Mouse (Mus musculus) liver, embryonic 15.5 days (tissue): ENCODE results near the gene Gm14391. TPM values are rescaled to one million over a fixed set of nuclear protein-coding genes. Genes with fewer than 3 reads are reported as not detected.
"Not testable (repeated sequence)": the region's sequence is repeated elsewhere in the genome, so short reads cannot be mapped to it uniquely, and the experiment has no call there.

Experiments used
- ATAC-seq: fragments of 200-750 bp; cut with Nextera tagmentation; 2 replicates; pipeline ENCODE4 v1.8.0; 2017; ENCODE audit warnings: moderate number of reproducible peaks, mild to moderate bottlenecking, moderate library complexity; ENCODE audit not compliant: insufficient read depth
- H3K27ac ChIP-seq: fragments of 300-500 bp; sonication (generic); replicated peaks from 2 replicates; pipeline ENCODE4 v1.5.1; 2015; ENCODE audit warnings: mild to moderate bottlenecking, inconsistent platforms
- H3K27me3 ChIP-seq: fragments of 300-500 bp; sonication (generic); 2 replicates; pipeline ENCODE4 v1.6.1; 2015; ENCODE audit warnings: mild to moderate bottlenecking, inconsistent platforms
- H3K36me3 ChIP-seq: fragments of 300-500 bp; sonication (generic); replicated peaks from 2 replicates; pipeline ENCODE4 v1.6.1; 2015; ENCODE audit warnings: moderate library complexity, mild to moderate bottlenecking, inconsistent platforms
- H3K4me1 ChIP-seq: fragments of 300-500 bp; sonication (generic); replicated peaks from 2 replicates; pipeline ENCODE4 v1.6.1; 2015; ENCODE audit warnings: inconsistent platforms
- H3K4me2 ChIP-seq: fragments of 300-500 bp; sonication (generic); 2 replicates; pipeline ENCODE4 v1.6.1; 2015; ENCODE audit warnings: moderate library complexity, mild to moderate bottlenecking, inconsistent platforms
- H3K4me3 ChIP-seq: fragments of 300-500 bp; sonication (generic); replicated peaks from 2 replicates; pipeline ENCODE4 v1.5.1; 2015; ENCODE audit warnings: mild to moderate bottlenecking, inconsistent platforms
- H3K9ac ChIP-seq: fragments of 300-500 bp; sonication (generic); 2 replicates; pipeline ENCODE4 v1.6.1; 2015; ENCODE audit warnings: moderate library complexity, mild to moderate bottlenecking, inconsistent platforms
- H3K9me3 ChIP-seq: fragments of 300-500 bp; sonication (generic); replicated peaks from 2 replicates; pipeline ENCODE4 v1.6.1; 2016; ENCODE audit warnings: inconsistent platforms
- WGBS: fragments of 180-500 bp; shearing (Covaris S2); methylation state at CpG from one replicate; pipeline ENCODE4 v1.1.7; 2015; ENCODE audit warnings: mixed read lengths; ENCODE audit not compliant: insufficient replicate concordance; 5-methylcytosine and 5-hydroxymethylcytosine counted together
- polyA plus RNA-seq: library from polyadenylated mRNA; unstranded; fragments of >200 nt; fragmentation: Nextera tagmentation; extraction: Ambion mirVana; gene quantifications from 2 replicates; pipeline ENCODE4 v1.2.1, GENCODE M21; 2015

Gene Gm14391
- 1.1 and 1.5 TPM in 2 replicates for polyA plus RNA-seq

GRCm38 (mm10) chr2:175206732-175207131 lies at the start of gene Gm14391:
Gene Gm14391 (minus strand): TSS chr2:175206917.
- not testable (repeated sequence) for H3K4me3 ChIP-seq, ATAC-seq, H3K36me3 ChIP-seq, H3K4me2 ChIP-seq, H3K27me3 ChIP-seq, H3K9me3 ChIP-seq, H3K27ac ChIP-seq, H3K9ac ChIP-seq, H3K4me1 ChIP-seq
- no CpG with 5 or more reads among the region's 7 CpGs for WGBS

GRCm38 (mm10) chr2:175179008-175179407 lies 27.7 kb downstream of the Gm14391 start:
- H3K9me3 ChIP-seq, H3K4me2 ChIP-seq, ATAC-seq, H3K9ac ChIP-seq, H3K4me3 ChIP-seq, H3K36me3 ChIP-seq, H3K27ac ChIP-seq, H3K27me3 ChIP-seq, H3K4me1 ChIP-seq: not testable (repeated sequence)
- 28% methylated on average over 1 of the region's 1 CpGs for WGBS

- no peak for ATAC-seq
- H3K4me3 ChIP-seq, result no peak overlapping the region
- H3K36me3 ChIP-seq, result no peaks in the 10 kb centered on the region
- no peaks in the 10 kb centered on the region for H3K27me3 ChIP-seq
- H3K4me2 ChIP-seq, result no peak overlapping the region
- H3K4me1 ChIP-seq, result no peaks in the 10 kb centered on the region
- no peak overlapping the region for H3K27ac ChIP-seq
- 63% methylated on average over 6 of the region's 6 CpGs for WGBS
- no peak overlapping the region for H3K9ac ChIP-seq
- H3K9me3 ChIP-seq, result no peaks in the 10 kb centered on the region
These were observed 30.4 kb downstream of the Gm14391 start for GRCm38 (mm10) chr2:175176312-175176711.

- ATAC-seq, H3K36me3 ChIP-seq, H3K27ac ChIP-seq, H3K9ac ChIP-seq, H3K27me3 ChIP-seq, H3K4me2 ChIP-seq, H3K9me3 ChIP-seq, H3K4me3 ChIP-seq, H3K4me1 ChIP-seq: not testable (repeated sequence)
- WGBS, result 49% methylated on average over 12 of the region's 12 CpGs
These were observed 31.1 kb downstream of the Gm14391 start, which contains the start of gene Gm14443 for GRCm38 (mm10) chr2:175175401-175176180. Gene Gm14443 (minus strand): TSS chr2:175175871.

GRCm38 (mm10) chr2:175174058-175174457 lies 32.7 kb downstream of the Gm14391 start:
- H3K9me3 ChIP-seq, ATAC-seq, H3K4me1 ChIP-seq, H3K27ac ChIP-seq, H3K36me3 ChIP-seq, H3K4me2 ChIP-seq, H3K4me3 ChIP-seq, H3K9ac ChIP-seq, H3K27me3 ChIP-seq: not testable (repeated sequence)
- WGBS, result 67% methylated on average over 2 of the region's 2 CpGs

- H3K27ac ChIP-seq, H3K9me3 ChIP-seq, H3K27me3 ChIP-seq, H3K4me1 ChIP-seq, ATAC-seq, H3K36me3 ChIP-seq, H3K9ac ChIP-seq, H3K4me3 ChIP-seq, H3K4me2 ChIP-seq: not testable (repeated sequence)
- WGBS, result 64% methylated on average over 3 of the region's 3 CpGs
These were observed 33.7 kb downstream of the Gm14391 start for GRCm38 (mm10) chr2:175172906-175173595.

GRCm38 (mm10) chr2:175172123-175172522 lies 34.6 kb downstream of the Gm14391 start:
- Histone ChIP-seq H3K27ac (no peak overlapping the region), H3K36me3 (no peaks in the 10 kb centered on the region), H3K4me2 (no peak overlapping the region), H3K4me1 (no peaks in the 10 kb centered on the region), H3K9ac (no peak overlapping the region), H3K4me3 (no peak overlapping the region), H3K9me3 (no peaks in the 10 kb centered on the region), H3K27me3 (no peaks in the 10 kb centered on the region)
- WGBS, result 49% methylated on average over 3 of the region's 3 CpGs
- ATAC-seq, result no peak

- not testable (repeated sequence) for H3K9me3 ChIP-seq, H3K27me3 ChIP-seq, H3K4me2 ChIP-seq, H3K4me3 ChIP-seq, H3K27ac ChIP-seq, ATAC-seq, H3K9ac ChIP-seq, H3K4me1 ChIP-seq, H3K36me3 ChIP-seq
- 72% methylated on average over 2 of the region's 2 CpGs for WGBS
These were observed 39.8 kb downstream of the Gm14391 start for GRCm38 (mm10) chr2:175166870-175167269.

- not testable (repeated sequence) for H3K9me3 ChIP-seq, H3K4me3 ChIP-seq, H3K27me3 ChIP-seq, H3K36me3 ChIP-seq, H3K27ac ChIP-seq, ATAC-seq, H3K4me2 ChIP-seq, H3K9ac ChIP-seq, H3K4me1 ChIP-seq
- 82% methylated on average over 12 of the region's 12 CpGs for WGBS
These were observed 41.6 kb downstream of the Gm14391 start for GRCm38 (mm10) chr2:175165110-175165509.

- H3K9me3 ChIP-seq, H3K4me1 ChIP-seq, H3K36me3 ChIP-seq, H3K27me3 ChIP-seq, H3K4me2 ChIP-seq, ATAC-seq, H3K27ac ChIP-seq, H3K9ac ChIP-seq, H3K4me3 ChIP-seq: not testable (repeated sequence)
- WGBS, result 83% methylated on average over 4 of the region's 4 CpGs
These were observed 45.3 kb downstream of the Gm14391 start for GRCm38 (mm10) chr2:175161438-175161837.

GRCm38 (mm10) chr2:175158642-175159041 lies 48.1 kb downstream of the Gm14391 start:
- ATAC-seq, result no peak
- no peak overlapping the region for H3K4me3 ChIP-seq
- WGBS, result 58% methylated on average over 3 of the region's 3 CpGs

More at GRCm38 (mm10) chr2:175158642-175159041, 48.1 kb downstream of the Gm14391 start:
- Histone ChIP-seq H3K36me3 (no peaks in the 10 kb centered on the region), H3K4me1 (no peaks in the 10 kb centered on the region), H3K27me3 (no peaks in the 10 kb centered on the region), H3K9me3 (0 out of 2 replicates have a peak, but pooled peaks cover 5% of the 10 kb centered on the region), H3K4me2 (no peak overlapping the region), H3K9ac (no peak overlapping the region), H3K27ac (no peak overlapping the region)
